12 mouse cellular contexts compared by ENCODE assay signal in the genomic region with DNA sequence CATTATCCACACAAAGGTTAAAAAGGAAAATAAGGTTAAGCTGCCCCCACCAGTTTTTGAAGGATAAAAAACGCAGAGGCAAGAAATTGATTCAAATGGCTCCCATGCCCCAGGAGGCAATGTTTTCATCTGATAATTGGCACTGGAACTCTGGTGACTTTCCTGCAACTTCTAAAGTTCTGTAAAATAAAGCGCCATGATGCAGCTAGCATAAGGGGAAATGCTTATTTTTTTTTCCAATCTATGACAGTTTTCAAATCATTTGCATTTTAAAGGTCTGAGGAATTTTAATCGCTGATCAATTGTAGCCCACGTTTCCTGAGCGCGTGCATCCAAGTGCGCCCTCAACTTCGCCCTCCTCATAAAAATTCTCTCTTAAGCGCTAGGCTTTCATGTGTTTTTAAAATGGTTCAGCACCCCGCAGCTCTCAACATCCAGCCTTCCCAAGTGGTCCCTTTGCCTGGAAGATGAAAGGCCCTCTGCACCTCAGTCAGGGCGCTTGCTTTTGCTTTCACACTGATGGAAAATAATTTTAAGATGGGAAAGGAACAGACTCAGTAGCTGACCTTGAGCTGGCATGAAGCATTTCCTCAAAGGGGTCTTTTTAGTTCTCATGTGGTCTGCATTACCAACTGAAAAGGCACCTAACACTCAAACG.
DNase-seq lines count a peak whose midpoint lies in the region; ATAC-seq and TF ChIP-seq lines count a peak whose summit lies in the region.
"Had no signal": no experiment of that assay in that cellular context is flagged by ENCODE, and none has a peak within 500 bp of the region (broad histone marks: within the 10 kb centered on the region; RNA-seq: fewer than 3 reads in every experiment).

No protein-coding gene starts in this region.

- no peaks in the 10 kb centered on the region for H3K36me3 ChIP-seq in embryonic facial prominence, embryonic 10.5 days (replicated peaks)
- H3K36me3 ChIP-seq in forebrain, postnatal 0 days (ENCODE audit: insufficient read depth), result no peaks in the 10 kb centered on the region
- no peaks in the 10 kb centered on the region for H3K36me3 ChIP-seq in midbrain, embryonic 14.5 days (ENCODE audit: control insufficient read depth, insufficient read depth, low read length)
- no peaks in the 10 kb centered on the region for H3K36me3 ChIP-seq in kidney, embryonic 14.5 days (ENCODE audit: control insufficient read depth, insufficient read depth, low read length)

- no peaks in the 10 kb centered on the region for H3K27me3 ChIP-seq in embryonic facial prominence, embryonic 10.5 days (replicated peaks; ENCODE audit: low read depth, poor library complexity, severe bottlenecking)
- no peaks in the 10 kb centered on the region for H3K27me3 ChIP-seq in forebrain, postnatal 0 days (ENCODE audit: insufficient read depth, low read length)
- no peaks in the 10 kb centered on the region for H3K27me3 ChIP-seq in midbrain, embryonic 14.5 days (ENCODE audit: control insufficient read depth, insufficient read depth, low read length)
- H3K27me3 ChIP-seq in kidney, embryonic 14.5 days (ENCODE audit: control insufficient read depth, insufficient read depth, low read length), result no peaks in the 10 kb centered on the region

- ATAC-seq in forebrain, postnatal 0 days, result no peak
- ATAC-seq in midbrain, embryonic 14.5 days (ENCODE audit: low FRiP score, low TSS enrichment), result no peak
- no peak for ATAC-seq in kidney, embryonic 14.5 days (ENCODE audit: low FRiP score, low TSS enrichment)

- TF ChIP-seq CTCF in brain, embryonic 14.5 days (IDR thresholded peaks at IDR 0.05; ENCODE audit: borderline replicate concordance, extremely low read depth, insufficient read depth, insufficient read length), result no peak
- no peak for TF ChIP-seq CTCF in forebrain, postnatal 0 days (IDR thresholded peaks at IDR 0.05; ENCODE audit: low read depth)

- intact Hi-C loops in heart, postnatal 10 days (cut with DNase I), result no loop called here

- H3K27ac ChIP-seq in embryonic facial prominence, embryonic 10.5 days (replicated peaks), result peak overlapping the region; percentile 48
- H3K27ac ChIP-seq in forebrain, postnatal 0 days (ENCODE audit: low read depth, low read length), result 0 out of 2 replicates have a peak overlapping the region, but pooled peaks have one; percentile 50
- no peak overlapping the region for H3K27ac ChIP-seq in midbrain, embryonic 14.5 days (replicated peaks; ENCODE audit: low read depth, low read length)
- H3K27ac ChIP-seq in kidney, embryonic 14.5 days (ENCODE audit: low read depth, low read length), result no peak overlapping the region
- H3K27ac ChIP-seq: stomach, postnatal 0 days had no signal

- no peaks in the 10 kb centered on the region for H3K9me3 ChIP-seq in embryonic facial prominence, embryonic 10.5 days
- no peaks in the 10 kb centered on the region for H3K9me3 ChIP-seq in forebrain, postnatal 0 days (ENCODE audit: low read length)
- no peaks in the 10 kb centered on the region for H3K9me3 ChIP-seq in midbrain, embryonic 14.5 days (ENCODE audit: control insufficient read depth, low read length)
- no peaks in the 10 kb centered on the region for H3K9me3 ChIP-seq in kidney, embryonic 14.5 days (ENCODE audit: control insufficient read depth, low read length)

- 19% methylated on average over 12 of the region's 12 CpGs for whole genome bisulfite sequencing in embryonic facial prominence, embryonic 10.5 days
- whole genome bisulfite sequencing in forebrain, postnatal 0 days, result 7% methylated on average over 12 of the region's 12 CpGs
- 10% methylated on average over 12 of the region's 12 CpGs for WGBS in midbrain, embryonic 14.5 days
- WGBS in kidney, embryonic 14.5 days, result 17% methylated on average over 12 of the region's 12 CpGs

- DNase-seq in brain, embryonic 14.5 days (ENCODE audit: low read depth), result peak; percentile 85
- DNase-seq in embryonic facial prominence, embryonic 10.5 days (ENCODE audit: low spot score), result peak; percentile 22
- DNase-seq in forebrain, postnatal 0 days, result no peak
- DNase-seq in midbrain, embryonic 14.5 days, result peak; percentile 57
- DNase-seq in heart, postnatal 10 days, result no peak
- no peak for DNase-seq in frontal cortex, postnatal 14 days (ENCODE audit: low spot score in 2 of 2)
- DNase-seq: adrenal gland, postnatal 10 days; heart, adult 18-20 months; heart, postnatal 4 days; kidney, postnatal 10 days had no signal

- peak overlapping the region; percentile 13; the same call in 1 of the 2 replicates for H3K4me2 ChIP-seq in forebrain, postnatal 0 days (ENCODE audit: low read depth)
- H3K4me2 ChIP-seq in midbrain, embryonic 14.5 days (ENCODE audit: low read length), result peak overlapping the region; percentile 31
- H3K4me2 ChIP-seq in kidney, embryonic 14.5 days (replicated peaks; ENCODE audit: low read depth, low read length), result no peak overlapping the region

- no peak for TF ChIP-seq POLR2A in brain, embryonic 14.5 days (IDR thresholded peaks at IDR 0.05; ENCODE audit: borderline replicate concordance, extremely low read depth, insufficient read depth, insufficient read length, poor library complexity, severe bottlenecking)

- no peak overlapping the region for H3K9ac ChIP-seq in forebrain, postnatal 0 days
- H3K9ac ChIP-seq in midbrain, embryonic 14.5 days (replicated peaks; ENCODE audit: low read length), result no peak overlapping the region
- H3K9ac ChIP-seq in kidney, embryonic 14.5 days (ENCODE audit: low read depth, low read length), result no peak overlapping the region

- peaks cover 15% of the 10 kb centered on the region for H3K4me1 ChIP-seq in embryonic facial prominence, embryonic 10.5 days
- peaks cover 12% of the 10 kb centered on the region; the same call in 1 of the 2 replicates for H3K4me1 ChIP-seq in forebrain, postnatal 0 days (ENCODE audit: insufficient read depth)
- H3K4me1 ChIP-seq in midbrain, embryonic 14.5 days (ENCODE audit: control insufficient read depth, insufficient read depth, low read length), result 0 out of 2 replicates have a peak, but pooled peaks cover 5% of the 10 kb centered on the region
- H3K4me1 ChIP-seq in kidney, embryonic 14.5 days (ENCODE audit: control insufficient read depth, insufficient read depth, low read length), result 0 out of 2 replicates have a peak, but pooled peaks cover 3% of the 10 kb centered on the region

- no peak overlapping the region for H3K4me3 ChIP-seq in embryonic facial prominence, embryonic 10.5 days
- no peak overlapping the region for H3K4me3 ChIP-seq in forebrain, postnatal 0 days (ENCODE audit: low read depth, low read length)
- H3K4me3 ChIP-seq in midbrain, embryonic 14.5 days (replicated peaks; ENCODE audit: low read depth, low read length), result no peak overlapping the region
- H3K4me3 ChIP-seq in kidney, embryonic 14.5 days (ENCODE audit: low read length), result no peak overlapping the region

Comparison
In these comparisons a context has a peak if more than half of its experiments do, and no peak if none do; other contexts are left out.
1. DNase-seq: peak in brain, embryonic 14.5 days (single experiment), embryonic facial prominence, embryonic 10.5 days (single experiment) and midbrain, embryonic 14.5 days (single experiment); none in forebrain, postnatal 0 days (single experiment), heart, postnatal 10 days (0 of 2) and frontal cortex, postnatal 14 days (0 of 2).
2. H3K27ac ChIP-seq: peak in embryonic facial prominence, embryonic 10.5 days (single experiment) and forebrain, postnatal 0 days (single experiment); none in midbrain, embryonic 14.5 days (single experiment) and kidney, embryonic 14.5 days (single experiment).